Mouse (Mus musculus) small intestine, adult 2 months (tissue): ENCODE measurements at regions not wholly inside any gene's neighbourhood (a gene's known extent, or its start where the extent isn't known, plus 50 kb on each side); places are given as distances from the start of the nearest gene placed in this dataset.

Experiments used
- CTCF ChIP-seq: fragments of 200-500 bp; IDR thresholded peaks from 2 replicates; pipeline ENCODE4 v1.5.1; 2012; ENCODE audit warnings: low read depth, mild to moderate bottlenecking, control low read depth, inconsistent platforms, low read length, moderate library complexity, mixed read lengths; ENCODE audit not compliant: insufficient replicate concordance, insufficient read length; ENCODE audit errors: extremely low read depth
- POLR2A ChIP-seq: fragments of 200-500 bp; IDR thresholded peaks from 2 replicates; pipeline ENCODE4 v1.6.1; 2012; ENCODE audit warnings: low read depth, mild to moderate bottlenecking, control low read depth, inconsistent platforms, low read length, moderate library complexity

DNA sequence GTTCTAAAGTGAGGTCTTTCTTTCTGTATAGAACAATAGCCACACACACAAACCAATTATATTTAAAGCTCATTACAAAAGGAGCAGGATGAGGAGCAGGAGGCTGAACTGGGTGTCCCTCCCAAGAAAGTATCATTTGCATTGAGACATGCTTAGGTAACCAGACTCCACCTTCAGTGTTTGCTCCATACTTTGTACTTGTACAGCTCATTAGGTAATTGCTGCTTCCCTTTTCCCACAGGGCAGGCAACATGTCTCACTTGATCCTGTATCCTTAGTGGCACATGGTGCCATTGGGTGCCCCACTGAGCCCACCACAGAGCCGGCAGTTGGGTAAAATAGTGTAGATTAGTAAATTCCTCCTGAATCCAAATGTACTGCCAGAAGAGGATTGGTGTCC, 86.0 kb downstream of the Cldn1 start:
- TF ChIP-seq CTCF = no peak
- TF ChIP-seq POLR2A = no peak
